Mouse (Mus musculus) spleen, postnatal 36 days (tissue): ENCODE results near the gene Tbr1.

Source experiments
- DNase-seq, 2 experiments: peaks; one replicate each; pipeline ENCODE4 v3.0.0; 2022; ENCODE audit warnings: low spot score in 2 of 2, mixed read lengths in 1 of 2

The Tbr1 gene

GRCm38 (mm10) chr2:61811507-61812421, 9.0 kb downstream of the Tbr1 start:
- no peak for DNase-seq

- DNase-seq = no peak
These were observed 9.8 kb downstream of the Tbr1 start for GRCm38 (mm10) chr2:61812536-61812935.

- DNase-seq = no peak
These were observed 10.4 kb downstream of the Tbr1 start for GRCm38 (mm10) chr2:61813106-61813505.

GRCm38 (mm10) chr2:61813521-61813920, 10.8 kb downstream of the Tbr1 start:
- DNase-seq = no peak

- no peak for DNase-seq
These were observed 12.1 kb downstream of the Tbr1 start for GRCm38 (mm10) chr2:61814548-61815473.

GRCm38 (mm10) chr2:61815583-61816313, 13.0 kb downstream of the Tbr1 start:
- no peak for DNase-seq

GRCm38 (mm10) chr2:61818197-61818596, 15.5 kb downstream of the Tbr1 start:
- no peak for DNase-seq

GRCm38 (mm10) chr2:61820203-61820602, 17.5 kb downstream of the Tbr1 start:
- DNase-seq = no peak

- DNase-seq = no peak
These were observed 20.9 kb downstream of the Tbr1 start for GRCm38 (mm10) chr2:61823426-61824140.

- DNase-seq = no peak
These were observed 34.6 kb downstream of the Tbr1 start for GRCm38 (mm10) chr2:61837243-61837806.
